Mouse (Mus musculus) layer of hippocampus, adult 18-20 months (tissue): ENCODE measurements at regions not wholly inside any gene's neighbourhood (a gene's known extent, or its start where the extent isn't known, plus 50 kb on each side); places are given as distances from the start of the nearest gene placed in this dataset.

Source experiments
- DNase-seq, 2 experiments: peaks; one replicate each; pipeline ENCODE4 v3.0.0; 2022; ENCODE audit warnings: low spot score in 2 of 2

DNA sequence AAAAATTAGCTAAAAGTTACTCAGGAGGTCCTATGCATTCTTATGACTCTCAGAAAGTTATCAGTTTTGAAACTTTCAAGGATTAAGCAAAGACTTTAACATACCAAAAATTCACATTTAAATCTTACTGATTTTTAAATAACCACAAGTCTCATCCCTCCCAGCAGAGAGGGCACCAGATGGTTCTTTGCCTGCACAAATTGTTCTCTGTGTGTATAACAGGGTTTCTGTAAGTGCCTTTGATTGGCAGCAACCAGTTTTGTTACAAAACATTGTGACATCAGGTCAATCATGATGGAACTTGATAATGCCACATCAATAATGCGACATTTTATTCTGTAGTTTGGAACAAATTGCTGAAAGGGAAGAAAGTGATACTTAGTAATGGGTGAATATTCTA, 72.4 kb upstream of the Mei4 start:
- DNase-seq: peak; percentile 33 to 77
